7 mouse cellular contexts compared by ENCODE assay signal in genomic region chr12:80463666-80464269, GRCm38 (mm10). TPM values are rescaled to one million over a fixed set of nuclear protein-coding genes. Genes with fewer than 3 reads are reported as not detected.
DNase-seq lines count a peak whose midpoint lies in the region; ATAC-seq and TF ChIP-seq lines count a peak whose summit lies in the region.

No protein-coding gene starts in this region.

- H3K4me3 ChIP-seq in spleen, adult 2 months (ENCODE audit: extremely low read depth, insufficient read depth, insufficient read length) = peak overlapping the region; percentile 91
- H3K4me3 ChIP-seq in embryonic facial prominence, embryonic 14.5 days (ENCODE audit: low read depth, low read length) = peak overlapping the region; percentile 84
- H3K4me3 ChIP-seq in heart, postnatal 0 days (ENCODE audit: low read depth, low read length) = peak overlapping the region; percentile 65
- H3K4me3 ChIP-seq in liver, embryonic 13.5 days (replicated peaks) = peak overlapping the region; percentile 86

- H3K27ac ChIP-seq in spleen, adult 2 months (ENCODE audit: insufficient read depth, low read length) = peak overlapping the region; percentile 48; the same call in 1 of the 2 replicates
- peak overlapping the region; percentile 89 for H3K27ac ChIP-seq in embryonic facial prominence, embryonic 14.5 days (replicated peaks; ENCODE audit: low read depth, low read length)
- H3K27ac ChIP-seq in heart, postnatal 0 days (ENCODE audit: low read depth) = peak overlapping the region; percentile 73
- H3K27ac ChIP-seq in liver, embryonic 13.5 days = peak overlapping the region; percentile 74

- peak overlapping the region; percentile 83 for H3K4me2 ChIP-seq in embryonic facial prominence, embryonic 14.5 days (ENCODE audit: low read depth, low read length)
- H3K4me2 ChIP-seq in heart, postnatal 0 days (ENCODE audit: low read depth, low read length) = peak overlapping the region; percentile 81
- peak overlapping the region; percentile 87 for H3K4me2 ChIP-seq in liver, embryonic 13.5 days

- no peaks in the 10 kb centered on the region for H3K36me3 ChIP-seq in spleen, adult 2 months (ENCODE audit: control insufficient read depth, insufficient read depth, low read length)
- no peaks in the 10 kb centered on the region for H3K36me3 ChIP-seq in embryonic facial prominence, embryonic 14.5 days (ENCODE audit: control insufficient read depth, insufficient read depth, low read length)
- no peaks in the 10 kb centered on the region for H3K36me3 ChIP-seq in heart, postnatal 0 days (replicated peaks; ENCODE audit: control insufficient read depth, insufficient read depth, low read length)
- no peaks in the 10 kb centered on the region for H3K36me3 ChIP-seq in liver, embryonic 13.5 days

- DNase-seq in spleen, adult 2 months (ENCODE audit: low read depth in 1 of 2, low spot score in 2 of 2) = no peak
- no peak for DNase-seq in spleen, postnatal 4 days (ENCODE audit: low spot score in 2 of 2)
- peak; percentile 55 for DNase-seq in embryonic facial prominence, embryonic 14.5 days (ENCODE audit: low spot score)
- DNase-seq in heart, postnatal 0 days (ENCODE audit: low spot score) = no peak
- DNase-seq in liver, embryonic 13.5 days = no peak
- peak; percentile 11 for DNase-seq in telencephalon, adult 2 months (ENCODE audit: low read depth, low spot score)

- peak overlapping the region; percentile 77 for H3K9ac ChIP-seq in embryonic facial prominence, embryonic 14.5 days (ENCODE audit: low read depth, low read length)
- H3K9ac ChIP-seq in heart, postnatal 0 days (replicated peaks; ENCODE audit: low read depth, low read length) = peak overlapping the region; percentile 63
- peak overlapping the region; percentile 82 for H3K9ac ChIP-seq in liver, embryonic 13.5 days

- TF ChIP-seq POLR2A in spleen, adult 2 months (IDR thresholded peaks at IDR 0.05; ENCODE audit: low read depth, low read length) = no peak

- WGBS in spleen, adult 2 months = 26% methylated on average over 17 of the region's 17 CpGs
- 3% methylated on average over 17 of the region's 17 CpGs for WGBS in embryonic facial prominence, embryonic 14.5 days
- 8% methylated on average over 17 of the region's 17 CpGs for WGBS in heart, postnatal 0 days
- 20% methylated on average over 17 of the region's 17 CpGs for WGBS in liver, embryonic 13.5 days (ENCODE audit: insufficient replicate concordance)

- no peak for TF ChIP-seq CTCF in spleen, adult 2 months (IDR thresholded peaks at IDR 0.05; ENCODE audit: extremely low read depth, insufficient read depth, insufficient read length, insufficient replicate concordance)
- TF ChIP-seq CTCF in heart, postnatal 0 days (IDR thresholded peaks at IDR 0.05; ENCODE audit: low read depth) = no peak

- ATAC-seq in embryonic facial prominence, embryonic 14.5 days (ENCODE audit: low read depth) = no peak
- ATAC-seq in heart, postnatal 0 days (ENCODE audit: insufficient read depth, low read depth) = no peak
- ATAC-seq in liver, embryonic 13.5 days (ENCODE audit: low read depth) = no peak
- ATAC-seq in inflammation-experienced regulatory T-cells, adult 6 months = no peak

- TF ChIP-seq EP300 in heart, postnatal 0 days (IDR thresholded peaks at IDR 0.05; ENCODE audit: low read depth) = no peak

- no peaks in the 10 kb centered on the region for H3K9me3 ChIP-seq in embryonic facial prominence, embryonic 14.5 days (ENCODE audit: control insufficient read depth, low read length)
- H3K9me3 ChIP-seq in heart, postnatal 0 days (replicated peaks; ENCODE audit: control insufficient read depth, low read length) = no peaks in the 10 kb centered on the region
- H3K9me3 ChIP-seq in liver, embryonic 13.5 days (replicated peaks) = no peaks in the 10 kb centered on the region

- no peaks in the 10 kb centered on the region; the same call in 1 of the 2 replicates for H3K4me1 ChIP-seq in spleen, adult 2 months (ENCODE audit: control insufficient read depth, insufficient read depth, insufficient read length)
- 0 out of 2 replicates have a peak, but pooled peaks cover 4% of the 10 kb centered on the region for H3K4me1 ChIP-seq in embryonic facial prominence, embryonic 14.5 days (ENCODE audit: control insufficient read depth, insufficient read depth, low read length)
- H3K4me1 ChIP-seq in heart, postnatal 0 days (ENCODE audit: control insufficient read depth, insufficient read depth) = no peaks in the 10 kb centered on the region
- H3K4me1 ChIP-seq in liver, embryonic 13.5 days (replicated peaks) = peaks cover 11% of the 10 kb centered on the region

- no peaks in the 10 kb centered on the region for H3K27me3 ChIP-seq in spleen, adult 2 months (ENCODE audit: control insufficient read depth, insufficient read depth, low read length)
- no peaks in the 10 kb centered on the region for H3K27me3 ChIP-seq in embryonic facial prominence, embryonic 14.5 days (replicated peaks; ENCODE audit: control insufficient read depth, insufficient read depth, low read length)
- no peaks in the 10 kb centered on the region for H3K27me3 ChIP-seq in heart, postnatal 0 days (ENCODE audit: control insufficient read depth, insufficient read depth, low read length)
- H3K27me3 ChIP-seq in liver, embryonic 13.5 days = no peaks in the 10 kb centered on the region

RNA-seq across cellular contexts. Expression of gene Exd2, which starts 0.9 kb away (rescaled TPM):
- polyA plus RNA-seq in spleen, adult 2 months (2012; rRNA removed) = 7.7 and 8.0 TPM in 2 replicates
- 21.6 and 22.3 TPM in 2 replicates for polyA plus RNA-seq in embryonic facial prominence, embryonic 14.5 days (2014; fragmentation: Nextera tagmentation; extraction: Ambion mirVana)
- total RNA-seq in heart, postnatal 0 days (2014; rRNA removed; ENCODE audit: low replicate concordance) = 11.2 and 32.5 TPM in 2 replicates
- polyA plus RNA-seq in heart, postnatal 0 days (2015; fragmentation: Nextera tagmentation; extraction: Ambion mirVana) = 6.8 and 7.7 TPM in 2 replicates
- 6.6 and 7.4 TPM in 2 replicates for polyA plus RNA-seq in liver, embryonic 13.5 days (2015; fragmentation: Nextera tagmentation; extraction: Ambion mirVana)
- polyA plus RNA-seq in inflammation-experienced regulatory T-cells, adult 6 months (2017; shearing (Covaris generic)) = 10 to 100 TPM; 17.8 to 30.0 (median 25.9) TPM

RNA-seq across cellular contexts. Expression of gene Dcaf5, which starts 27.4 kb away (rescaled TPM):
- 14.6 and 18.5 TPM in 2 replicates for polyA plus RNA-seq in spleen, adult 2 months (2012; rRNA removed)
- 12.3 and 15.1 TPM in 2 replicates for polyA plus RNA-seq in embryonic facial prominence, embryonic 14.5 days (2014; fragmentation: Nextera tagmentation; extraction: Ambion mirVana)
- 22.0 and 25.0 TPM in 2 replicates for total RNA-seq in heart, postnatal 0 days (2014; rRNA removed; ENCODE audit: low replicate concordance)
- 7.1 and 7.9 TPM in 2 replicates for polyA plus RNA-seq in heart, postnatal 0 days (2015; fragmentation: Nextera tagmentation; extraction: Ambion mirVana)
- polyA plus RNA-seq in liver, embryonic 13.5 days (2015; fragmentation: Nextera tagmentation; extraction: Ambion mirVana) = 2.5 and 2.6 TPM in 2 replicates
- polyA plus RNA-seq in inflammation-experienced regulatory T-cells, adult 6 months (2017; shearing (Covaris generic)) = 10 to 100 TPM; 15.3 to 18.7 (median 16.5) TPM

RNA-seq across cellular contexts. Expression of gene Galnt16, which starts 54.3 kb away (rescaled TPM):
- polyA plus RNA-seq in spleen, adult 2 months (2012; rRNA removed) = 1.0 and 1.2 TPM in 2 replicates
- polyA plus RNA-seq in embryonic facial prominence, embryonic 14.5 days (2014; fragmentation: Nextera tagmentation; extraction: Ambion mirVana) = 13.1 and 14.3 TPM in 2 replicates
- total RNA-seq in heart, postnatal 0 days (2014; rRNA removed; ENCODE audit: low replicate concordance) = 4.1 and 12.1 TPM in 2 replicates
- 3.5 and 3.9 TPM in 2 replicates for polyA plus RNA-seq in heart, postnatal 0 days (2015; fragmentation: Nextera tagmentation; extraction: Ambion mirVana)
- 0.20 and 0.42 TPM in 2 replicates for polyA plus RNA-seq in liver, embryonic 13.5 days (2015; fragmentation: Nextera tagmentation; extraction: Ambion mirVana)
- polyA plus RNA-seq in inflammation-experienced regulatory T-cells, adult 6 months (2017; shearing (Covaris generic)) = 1 to 10 TPM in 1 of 3 experiments, under 1 TPM in 1, not detected in 1; 0.70 to 1.6 TPM

Comparison
In these comparisons a context has a peak if more than half of its experiments do, and no peak if none do; other contexts are left out.
1. DNase-seq: peak in embryonic facial prominence, embryonic 14.5 days (single experiment) and telencephalon, adult 2 months (single experiment); none in spleen, adult 2 months (0 of 2), spleen, postnatal 4 days (0 of 2), heart, postnatal 0 days (single experiment) and liver, embryonic 13.5 days (single experiment).
2. Peak in every context shown above with its lines, with median percentiles within 50 percentile points of each other: H3K27ac ChIP-seq, H3K4me3 ChIP-seq, H3K4me2 ChIP-seq and H3K9ac ChIP-seq.